Mouse (Mus musculus) heart, embryonic 15.5 days (tissue): ENCODE measurements around the gene Enpp1. TPM values are rescaled to one million over a fixed set of nuclear protein-coding genes. Genes with fewer than 3 reads are reported as not detected.
A peak's percentile ranks its signal among the peaks of the same experiment; 100 is the strongest.
"Not testable (repeated sequence)": the region's sequence is repeated elsewhere in the genome, so short reads cannot be mapped to it uniquely, and the experiment has no call there.

ENCODE experiments used
- ATAC-seq: fragments of 200-750 bp; cut with Nextera tagmentation; replicated peaks from 2 replicates; pipeline ENCODE4 v1.8.0; 2017; ENCODE audit warnings: low read depth, moderate TSS enrichment; ENCODE audit not compliant: insufficient number of reproducible peaks, insufficient read depth, low FRiP score
- H3K27ac ChIP-seq: fragments of 300-500 bp; sonication (generic); 2 replicates; pipeline ENCODE4 v1.5.1; 2015; ENCODE audit warnings: mild to moderate bottlenecking, inconsistent platforms
- H3K27me3 ChIP-seq: fragments of 300-500 bp; sonication (generic); 2 replicates; pipeline ENCODE4 v1.6.1; 2015; ENCODE audit warnings: inconsistent platforms
- H3K36me3 ChIP-seq: fragments of 300-500 bp; sonication (generic); 2 replicates; pipeline ENCODE4 v1.6.1; 2015; ENCODE audit warnings: mild to moderate bottlenecking, inconsistent platforms
- H3K4me1 ChIP-seq: fragments of 300-500 bp; sonication (generic); replicated peaks from 2 replicates; pipeline ENCODE4 v1.6.1; 2015; ENCODE audit warnings: inconsistent platforms
- H3K4me2 ChIP-seq: fragments of 300-500 bp; sonication (generic); 2 replicates; pipeline ENCODE4 v1.6.1; 2015; ENCODE audit warnings: inconsistent platforms, mild to moderate bottlenecking, moderate library complexity
- H3K4me3 ChIP-seq: fragments of 300-500 bp; sonication (generic); 2 replicates; pipeline ENCODE4 v1.5.1; 2015; ENCODE audit warnings: mild to moderate bottlenecking, inconsistent platforms
- H3K9ac ChIP-seq: fragments of 300-500 bp; sonication (generic); 2 replicates; pipeline ENCODE4 v1.6.1; 2015; ENCODE audit warnings: mild to moderate bottlenecking, inconsistent platforms
- H3K9me3 ChIP-seq: fragments of 300-500 bp; sonication (generic); replicated peaks from 2 replicates; pipeline ENCODE4 v1.6.1; 2016; ENCODE audit warnings: inconsistent platforms
- WGBS: fragments of 180-500 bp; shearing (Covaris S2); methylation state at CpG from one replicate; pipeline ENCODE4 v1.1.7; 2015; ENCODE audit warnings: mixed read lengths; 5-methylcytosine and 5-hydroxymethylcytosine counted together
- polyA plus RNA-seq: library from polyadenylated mRNA; unstranded; fragments of >200 nt; fragmentation: Nextera tagmentation; extraction: Ambion mirVana; gene quantifications from 2 replicates; pipeline ENCODE4 v1.2.1, GENCODE M21; 2015

Gene Enpp1
- polyA plus RNA-seq, 1 experiment from 2014 or later = 3.9 TPM

DNA sequence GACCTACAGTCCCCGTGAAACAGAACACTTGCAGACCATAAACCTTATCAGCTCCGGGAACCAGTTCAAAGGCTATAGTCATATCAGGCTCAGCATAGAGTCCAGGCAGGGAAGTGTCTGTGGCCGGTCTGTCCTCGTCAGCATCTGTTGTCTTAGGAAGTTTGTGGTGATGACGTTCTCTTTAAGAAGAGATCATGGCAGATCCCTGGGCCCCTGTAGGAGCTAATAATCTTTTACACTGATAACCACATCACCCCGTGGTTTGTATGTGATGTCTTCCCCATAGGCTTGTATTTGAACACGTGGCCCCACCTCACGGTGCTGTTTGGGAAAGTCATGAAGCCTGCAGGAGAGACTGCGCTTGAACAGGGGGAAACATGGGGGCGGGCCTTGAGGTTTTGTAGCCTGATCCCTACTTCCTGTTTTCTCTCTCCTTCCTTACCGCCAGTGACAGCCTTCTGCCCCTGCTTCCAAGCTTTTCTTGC, 76.6 kb downstream of the Enpp1 start:
- H3K36me3 ChIP-seq = no peaks in the 10 kb centered on the region
- peaks cover 25% of the 10 kb centered on the region for H3K4me1 ChIP-seq
- H3K27ac ChIP-seq = peak overlapping the region; percentile 40
- no peak overlapping the region for H3K4me3 ChIP-seq
- no peaks in the 10 kb centered on the region for H3K27me3 ChIP-seq
- no peak; the same call in 1 of the 2 replicates for ATAC-seq
- H3K4me2 ChIP-seq = no peak overlapping the region
- WGBS = 29% methylated on average over 11 of the region's 11 CpGs
- H3K9me3 ChIP-seq = no peaks in the 10 kb centered on the region
- H3K9ac ChIP-seq = no peak overlapping the region

DNA sequence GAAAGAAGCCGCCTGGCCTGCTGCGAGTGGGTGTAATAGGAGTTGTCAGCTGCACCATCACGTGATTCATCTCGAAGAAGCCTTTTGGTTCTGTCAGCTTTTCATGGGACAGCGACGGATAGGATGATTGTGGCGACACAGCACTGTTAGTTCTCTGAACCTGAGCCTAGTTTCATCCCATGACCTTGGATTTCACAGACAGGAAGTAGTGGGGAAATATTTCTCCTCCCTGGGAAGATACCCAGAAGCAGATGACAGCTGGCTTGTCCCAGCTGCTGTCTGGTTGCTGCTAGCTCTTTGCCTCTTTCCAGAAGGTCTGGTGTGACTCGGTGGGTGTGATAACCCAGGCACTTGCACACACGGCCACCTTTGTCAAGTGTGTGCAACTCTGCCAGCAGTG, 77.7 kb downstream of the Enpp1 start:
- Histone ChIP-seq H3K27me3 (no peaks in the 10 kb centered on the region), H3K9ac (no peak overlapping the region), H3K36me3 (no peaks in the 10 kb centered on the region), H3K4me1 (peaks cover 25% of the 10 kb centered on the region), H3K9me3 (no peaks in the 10 kb centered on the region), H3K27ac (peak overlapping the region; percentile 40), H3K4me2 (no peak overlapping the region), H3K4me3 (no peak overlapping the region)
- 51% methylated on average over 9 of the region's 9 CpGs for WGBS
- ATAC-seq = no peak

DNA sequence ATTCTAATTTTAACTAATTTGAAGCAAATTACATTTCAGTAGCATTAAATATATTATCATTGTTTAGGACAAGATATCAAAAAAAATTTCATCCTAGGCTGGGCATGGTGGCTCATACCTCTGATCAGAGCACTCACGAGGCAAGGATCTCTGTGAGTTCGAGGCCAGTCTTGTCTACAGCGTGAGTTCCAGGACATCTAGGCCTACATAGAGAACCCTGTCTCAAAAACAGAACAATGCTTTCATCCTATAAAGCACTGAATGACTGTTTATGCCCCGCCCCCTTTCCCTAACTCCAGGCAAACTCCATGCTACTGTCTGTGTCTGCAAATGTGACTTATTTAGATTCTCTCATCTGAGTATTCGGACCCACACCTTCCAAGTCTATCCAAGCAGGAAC, 80.8 kb downstream of the Enpp1 start:
- H3K4me3 ChIP-seq = no peak overlapping the region

DNA sequence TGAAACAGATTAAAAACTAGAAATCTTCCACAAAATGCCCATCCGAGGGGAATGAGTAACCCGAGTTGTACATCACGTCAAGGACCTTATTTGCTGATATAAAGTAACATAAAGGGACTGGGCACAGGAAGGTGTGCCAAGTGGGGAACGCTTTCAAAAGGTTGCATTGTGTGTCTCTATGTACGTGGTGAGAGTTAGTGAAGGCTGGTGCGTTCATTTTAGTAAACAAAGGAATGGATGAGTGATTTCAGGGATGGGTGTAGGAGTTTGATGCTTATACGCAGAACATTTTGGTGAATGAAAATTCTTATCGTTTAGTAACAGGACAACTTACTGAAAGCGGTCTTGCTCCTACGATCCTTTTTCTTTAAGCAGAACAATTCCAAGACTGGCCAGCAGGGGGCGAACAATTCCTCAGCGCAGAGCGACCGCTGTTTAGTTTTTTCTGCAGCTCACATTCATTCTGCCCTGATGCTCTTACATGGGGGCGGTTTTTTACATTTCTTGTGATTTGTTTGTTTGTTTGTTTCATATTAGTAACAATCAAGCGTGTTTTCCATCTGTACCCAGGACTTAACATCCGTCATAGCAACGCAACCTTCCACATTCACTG, 81.4 kb downstream of the Enpp1 start:
- H3K4me2 ChIP-seq = peak overlapping the region; percentile 14; the same call in 1 of the 2 replicates
- 23% methylated on average over 18 of the region's 18 CpGs for WGBS
- H3K27me3 ChIP-seq = no peaks in the 10 kb centered on the region
- no peak overlapping the region for H3K27ac ChIP-seq
- no peaks in the 10 kb centered on the region for H3K9me3 ChIP-seq
- H3K4me1 ChIP-seq = peaks cover 13% of the 10 kb centered on the region
- no peak overlapping the region for H3K9ac ChIP-seq
- no peak overlapping the region for H3K4me3 ChIP-seq
- ATAC-seq = no peak
- no peaks in the 10 kb centered on the region for H3K36me3 ChIP-seq

More for the DNA sequence above, 80.8 kb downstream of the Enpp1 start:
- H3K4me1 ChIP-seq = peaks cover 18% of the 10 kb centered on the region
- H3K9me3 ChIP-seq = no peaks in the 10 kb centered on the region
- no peak overlapping the region for H3K9ac ChIP-seq
- H3K27me3 ChIP-seq = no peaks in the 10 kb centered on the region
- ATAC-seq = no peak
- H3K27ac ChIP-seq = no peak overlapping the region
- 90% methylated on average over 5 of the region's 5 CpGs for WGBS
- H3K36me3 ChIP-seq = no peaks in the 10 kb centered on the region
- no peak overlapping the region for H3K4me2 ChIP-seq

DNA sequence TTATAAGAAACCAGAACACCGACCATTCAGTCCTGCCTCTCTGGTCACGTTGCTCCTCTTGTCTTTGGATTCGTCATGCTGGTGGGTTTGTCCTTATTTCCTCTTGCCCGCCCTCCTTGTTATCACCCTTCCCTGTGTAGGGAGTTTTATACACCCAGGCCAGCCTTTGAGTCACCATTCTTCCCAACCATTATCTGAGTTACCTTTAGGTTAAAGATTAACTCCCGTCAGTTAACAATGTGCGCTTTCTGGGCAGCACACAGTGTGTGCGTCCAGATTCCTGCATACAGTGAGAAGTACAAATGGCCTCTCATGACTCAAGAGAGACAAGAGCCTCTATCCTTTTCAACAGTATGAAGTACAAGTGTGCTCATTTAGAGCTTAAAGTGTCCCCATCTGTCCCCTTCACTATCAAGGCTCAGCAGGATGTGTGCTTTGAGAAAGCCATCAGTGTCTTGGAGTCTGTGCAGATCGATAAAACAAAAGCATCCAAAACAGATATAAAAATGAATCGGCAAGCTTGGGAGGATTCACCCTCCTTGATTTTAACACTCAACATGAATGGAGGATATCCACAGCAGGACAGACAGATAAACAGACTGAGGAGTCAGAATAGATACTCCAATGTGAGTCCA, 82.8 kb downstream of the Enpp1 start:
- H3K4me3 ChIP-seq = no peak overlapping the region
- H3K9ac ChIP-seq = no peak overlapping the region
- WGBS = 37% methylated on average over 9 of the region's 9 CpGs
- no peaks in the 10 kb centered on the region; the same call in none of the 2 replicates for H3K4me1 ChIP-seq
- H3K27ac ChIP-seq = no peak overlapping the region
- H3K9me3 ChIP-seq = no peaks in the 10 kb centered on the region
- H3K4me2 ChIP-seq = no peak overlapping the region
- no peaks in the 10 kb centered on the region for H3K27me3 ChIP-seq
- no peaks in the 10 kb centered on the region for H3K36me3 ChIP-seq
- no peak for ATAC-seq

DNA sequence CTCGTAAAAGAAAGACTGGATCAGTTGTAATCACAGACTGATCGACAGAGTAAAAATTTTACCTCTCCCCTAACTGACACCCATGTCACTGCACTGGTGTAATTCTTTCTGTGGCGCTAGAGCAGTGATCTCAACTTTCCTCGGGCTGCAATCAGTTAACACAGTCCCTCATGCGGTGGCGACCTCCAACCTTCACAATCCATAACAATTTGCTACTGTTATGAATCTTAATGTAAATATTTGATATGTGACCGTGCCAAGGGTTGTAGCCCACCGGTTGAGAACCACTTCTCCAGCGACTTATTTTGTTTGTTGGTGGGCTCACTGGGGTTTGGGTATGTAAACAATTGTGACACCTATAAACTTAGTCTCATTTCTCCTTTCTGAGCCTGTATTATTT, 83.5 kb downstream of the Enpp1 start:
- no peaks in the 10 kb centered on the region for H3K36me3 ChIP-seq
- H3K9ac ChIP-seq = no peak overlapping the region
- H3K4me1 ChIP-seq = no peaks in the 10 kb centered on the region; the same call in 1 of the 2 replicates
- H3K9me3 ChIP-seq = no peaks in the 10 kb centered on the region
- 69% methylated on average over 9 of the region's 9 CpGs for WGBS
- no peak overlapping the region for H3K4me3 ChIP-seq
- H3K27me3 ChIP-seq = no peaks in the 10 kb centered on the region
- ATAC-seq = no peak
- no peak overlapping the region for H3K27ac ChIP-seq
- no peak overlapping the region for H3K4me2 ChIP-seq

DNA sequence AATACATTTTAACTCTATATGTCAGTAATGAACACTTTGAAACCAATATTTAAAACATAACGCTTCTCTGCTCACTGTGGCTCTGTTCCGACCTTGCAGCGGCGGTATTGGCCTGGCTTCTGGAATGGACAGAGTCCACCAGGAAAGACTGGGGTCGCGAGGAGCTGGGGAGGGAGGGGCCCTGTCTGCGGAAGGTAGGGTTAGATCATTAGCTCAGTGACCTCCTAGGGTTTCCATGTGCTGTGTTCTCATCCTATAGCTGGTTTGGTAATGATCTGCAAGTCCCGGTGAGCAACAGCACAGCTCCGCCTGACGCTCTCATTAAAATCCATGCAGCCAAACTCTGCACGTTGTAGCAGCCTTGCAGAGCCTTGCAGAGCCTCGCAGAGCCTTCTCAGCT, 84.7 kb downstream of the Enpp1 start:
- ATAC-seq = no peak
- H3K36me3 ChIP-seq = no peaks in the 10 kb centered on the region
- H3K27me3 ChIP-seq = no peaks in the 10 kb centered on the region
- H3K9ac ChIP-seq = no peak overlapping the region
- no peaks in the 10 kb centered on the region; the same call in 1 of the 2 replicates for H3K4me1 ChIP-seq
- no peak overlapping the region for H3K4me2 ChIP-seq
- no peak overlapping the region for H3K27ac ChIP-seq
- H3K4me3 ChIP-seq = no peak overlapping the region
- 65% methylated on average over 12 of the region's 12 CpGs for WGBS
- no peaks in the 10 kb centered on the region for H3K9me3 ChIP-seq

DNA sequence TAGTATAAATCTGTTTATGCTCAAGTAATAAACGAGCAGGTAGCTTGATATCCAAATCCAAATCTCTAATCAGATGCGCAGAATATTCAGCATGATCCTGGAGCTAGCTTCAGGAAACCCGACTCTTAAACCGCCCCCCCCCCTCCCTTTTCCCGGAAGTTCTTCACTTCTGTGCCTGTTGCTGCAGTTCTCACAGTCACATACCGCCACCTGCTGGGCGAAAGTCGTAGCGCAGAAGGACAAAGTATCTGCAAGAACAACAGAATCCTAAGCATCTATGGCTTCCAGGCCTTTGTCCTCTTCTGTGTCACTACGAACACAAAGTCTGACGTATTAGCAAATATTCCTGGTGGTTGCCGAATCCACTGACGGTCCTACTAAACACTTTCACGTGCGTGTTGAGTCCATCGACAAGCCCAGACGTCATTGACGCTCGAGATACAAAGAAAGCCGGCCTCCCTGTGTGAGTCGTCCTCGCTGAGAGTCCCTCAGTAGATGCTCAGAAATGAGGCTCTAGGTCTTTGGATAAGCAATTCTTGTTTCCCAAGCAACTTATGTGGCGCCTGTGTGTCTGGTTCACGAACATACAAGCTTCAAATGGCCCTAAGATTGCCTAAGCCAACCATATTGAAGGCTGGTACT, 86.8 kb downstream of the Enpp1 start:
- WGBS = 31% methylated on average over 24 of the region's 24 CpGs
- H3K27me3 ChIP-seq = no peaks in the 10 kb centered on the region
- no peak overlapping the region for H3K9ac ChIP-seq
- H3K4me2 ChIP-seq = peak overlapping the region; percentile 37; the same call in 1 of the 2 replicates
- no peaks in the 10 kb centered on the region; the same call in 1 of the 2 replicates for H3K4me1 ChIP-seq
- no peak for ATAC-seq
- no peaks in the 10 kb centered on the region for H3K36me3 ChIP-seq
- no peak overlapping the region for H3K27ac ChIP-seq
- H3K4me3 ChIP-seq = no peak overlapping the region
- H3K9me3 ChIP-seq = no peaks in the 10 kb centered on the region

DNA sequence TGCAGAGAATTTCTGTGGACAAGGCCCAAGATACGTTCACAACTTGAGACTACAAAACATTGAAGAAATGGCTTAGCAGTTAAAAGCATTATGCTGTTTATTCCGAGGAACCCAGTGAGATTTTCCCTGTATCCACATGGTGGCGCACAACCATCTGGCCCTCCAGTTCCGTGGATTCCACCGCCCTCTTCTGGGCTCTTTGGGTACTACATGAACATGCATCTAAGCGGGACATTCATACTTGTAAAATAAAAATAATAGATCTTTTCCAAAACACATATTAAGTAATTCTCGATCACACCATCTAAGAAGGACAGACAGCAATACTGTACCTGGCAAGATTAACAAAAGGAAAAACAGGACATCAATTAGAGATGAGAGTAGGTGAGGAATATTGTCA, 89.4 kb downstream of the Enpp1 start:
- Histone ChIP-seq H3K27ac (no peak overlapping the region), H3K4me3 (no peak overlapping the region), H3K36me3 (no peaks in the 10 kb centered on the region), H3K9ac (no peak overlapping the region), H3K4me1 (no peaks in the 10 kb centered on the region), H3K27me3 (no peaks in the 10 kb centered on the region), H3K9me3 (no peaks in the 10 kb centered on the region), H3K4me2 (no peak overlapping the region)
- 31% methylated on average over 7 of the region's 7 CpGs for WGBS
- ATAC-seq = no peak

DNA sequence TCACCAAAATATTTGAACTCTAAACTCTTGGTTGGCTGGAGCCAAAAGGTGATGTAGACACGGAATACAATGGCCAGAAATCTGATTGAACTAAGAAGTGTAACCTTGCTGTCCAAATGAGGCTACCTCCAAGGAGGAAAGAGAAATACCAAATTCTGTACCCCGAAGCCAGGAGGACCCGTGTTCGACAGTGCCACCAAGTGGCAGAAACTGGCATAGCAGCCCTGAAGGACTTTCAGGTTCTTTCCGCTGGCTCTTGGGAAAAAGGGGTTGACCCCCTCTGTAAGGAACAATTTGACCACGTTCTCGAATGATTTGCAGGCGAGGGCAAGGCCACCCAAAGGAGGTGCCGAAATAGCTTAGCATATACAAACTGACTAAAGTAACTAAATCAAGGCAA, 90.4 kb downstream of the Enpp1 start:
- 25% methylated on average over 9 of the region's 9 CpGs for WGBS
- no peak overlapping the region for H3K27ac ChIP-seq
- H3K4me2 ChIP-seq = no peak overlapping the region
- H3K4me3 ChIP-seq = no peak overlapping the region
- no peaks in the 10 kb centered on the region for H3K4me1 ChIP-seq
- H3K9me3 ChIP-seq = no peaks in the 10 kb centered on the region
- H3K9ac ChIP-seq = no peak overlapping the region
- ATAC-seq = no peak
- no peaks in the 10 kb centered on the region for H3K27me3 ChIP-seq
- H3K36me3 ChIP-seq = no peaks in the 10 kb centered on the region

DNA sequence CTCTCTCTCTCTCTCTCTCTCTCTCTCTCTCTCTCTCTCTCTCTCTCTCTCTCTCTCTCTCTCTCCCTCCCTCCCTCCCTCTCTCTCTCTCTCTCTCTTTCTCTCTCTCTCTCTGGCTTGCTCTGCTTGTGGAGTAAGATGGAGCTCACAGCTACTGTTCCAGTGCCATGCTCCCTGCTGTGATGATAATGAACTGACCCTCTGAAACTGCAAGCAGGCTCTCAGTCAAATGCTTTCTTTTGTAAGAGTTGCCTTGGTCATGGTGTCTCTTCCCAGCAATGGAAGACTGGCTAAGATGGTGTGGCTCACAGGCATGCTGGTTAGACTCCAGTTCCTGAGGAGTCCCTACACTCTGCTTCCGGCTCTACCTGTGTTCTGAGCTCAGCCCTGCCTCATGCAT, 95.4 kb downstream of the Enpp1 start:
- not testable (repeated sequence) for H3K4me1 ChIP-seq, H3K27ac ChIP-seq, H3K27me3 ChIP-seq, ATAC-seq, H3K4me2 ChIP-seq, H3K9ac ChIP-seq, H3K36me3 ChIP-seq, H3K9me3 ChIP-seq, H3K4me3 ChIP-seq
- 84% methylated on average over 1 of the region's 1 CpGs for WGBS
